Mouse (Mus musculus): ENCODE results near the gene Scnn1g. TPM values are rescaled to one million over a fixed set of nuclear protein-coding genes. Genes with fewer than 3 reads are reported as not detected.
A peak's percentile ranks its signal among the peaks of the same experiment; 100 is the strongest.

Scnn1g gene
- 0.17 and 0.18 TPM in 2 replicates for polyA plus RNA-seq (2015; fragmentation: Nextera tagmentation; extraction: Ambion mirVana)

DNA sequence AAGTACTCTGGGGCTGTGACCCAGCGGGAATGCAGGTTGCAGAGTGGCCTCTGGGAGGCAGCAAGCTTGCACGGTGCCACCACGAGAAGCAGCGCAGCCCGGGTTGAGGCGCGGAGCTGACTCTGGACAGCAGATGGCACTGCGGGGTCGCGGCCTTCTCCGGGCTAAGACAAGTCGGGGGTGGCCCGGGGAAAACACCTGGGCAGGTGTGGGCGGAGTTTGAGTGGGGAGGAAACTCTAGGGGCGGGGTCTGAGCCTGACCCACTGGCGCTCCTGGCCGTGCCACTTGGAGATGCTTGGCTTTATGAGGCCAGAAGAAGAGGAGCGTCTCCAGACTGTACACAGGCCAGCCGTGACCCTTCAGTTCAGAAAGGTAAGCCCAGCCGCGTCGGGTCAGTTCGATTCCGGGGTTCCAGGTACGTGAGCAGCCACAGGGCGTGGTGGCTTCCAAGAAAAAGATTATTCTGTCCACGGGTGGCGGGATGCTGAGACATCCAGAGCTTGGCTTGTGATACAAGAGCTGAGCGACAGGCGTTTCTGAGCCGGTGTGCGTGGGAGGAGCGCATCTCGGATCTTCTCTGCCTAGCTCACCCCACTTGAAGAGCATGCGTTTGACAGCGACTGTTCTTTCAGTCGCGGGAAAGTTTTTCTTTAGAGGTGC, at the start of gene Scnn1g:
TSS of gene Scnn1g (plus strand) at position 309 of the 661 bp plus-strand sequence.
- peak within 1 kb of the TSS; percentile 28 for H3K4me3 ChIP-seq
- no peak within 1 kb of the TSS for H3K9ac ChIP-seq
- WGBS, result 1% methylated on average over 38 of the region's 38 CpGs
- no peaks in the 10 kb centered on the region for H3K9me3 ChIP-seq
- 0 out of 2 replicates have a peak, but pooled peaks cover 8% of the 10 kb centered on the region for H3K4me1 ChIP-seq
- peak within 1 kb of the TSS; percentile 56 for H3K4me2 ChIP-seq (replicated peaks)
- no peaks in the 10 kb centered on the region for H3K36me3 ChIP-seq
- no peak within 1 kb of the TSS for H3K27ac ChIP-seq
- H3K27me3 ChIP-seq, result peaks cover 58% of the 10 kb centered on the region
- ATAC-seq (ENCODE audit: low FRiP score, low read depth), result peak; percentile 85

DNA sequence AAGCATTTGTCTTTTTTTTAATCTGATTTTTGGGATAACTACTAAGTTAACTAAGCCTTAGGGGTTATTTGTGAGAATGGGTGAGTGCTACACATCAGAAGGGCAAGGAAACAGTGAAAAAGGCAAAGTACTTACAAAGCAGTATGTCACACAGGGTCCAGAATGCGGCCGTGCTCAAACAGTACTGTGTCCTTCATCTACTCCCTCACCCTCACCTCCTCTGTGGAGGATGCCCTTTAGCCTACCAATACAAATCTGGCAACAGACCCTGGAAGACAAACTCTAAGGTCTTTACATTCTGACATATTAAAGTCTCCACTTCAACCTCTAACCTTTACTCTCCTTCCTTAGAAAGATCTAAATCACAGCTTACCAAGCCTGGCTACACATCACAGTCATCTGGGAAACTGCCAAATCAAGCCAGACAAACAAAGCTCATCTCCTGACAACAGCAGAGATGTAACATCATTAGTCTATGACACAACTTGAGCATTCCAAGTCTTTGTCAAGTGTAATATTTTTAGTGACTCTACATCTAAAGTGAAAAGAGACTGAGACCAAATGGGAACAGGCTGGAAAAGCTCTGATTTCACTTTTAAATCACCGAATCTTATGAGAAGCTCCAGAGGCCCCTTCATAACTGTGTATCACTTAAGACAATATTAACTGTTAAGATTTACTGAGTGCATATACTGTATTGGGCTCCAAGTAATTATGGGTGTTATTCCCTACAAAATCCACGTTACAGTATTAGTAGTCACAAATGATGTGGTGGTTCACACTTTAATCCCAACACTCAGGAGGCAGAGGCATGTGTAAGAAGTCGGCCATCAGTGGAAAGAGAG, 48.9 kb upstream of the Scnn1g start:
- ATAC-seq (ENCODE audit: low FRiP score, low read depth), result no peak
- WGBS, result 90% methylated on average over 5 of the region's 5 CpGs
- Histone ChIP-seq H3K27ac (no peak overlapping the region), H3K36me3 (no peaks in the 10 kb centered on the region), H3K27me3 (no peaks in the 10 kb centered on the region), H3K4me1 (no peaks in the 10 kb centered on the region), H3K4me2 (replicated peaks) (no peak overlapping the region), H3K9me3 (no peaks in the 10 kb centered on the region), H3K4me3 (no peak overlapping the region), H3K9ac (no peak overlapping the region)

DNA sequence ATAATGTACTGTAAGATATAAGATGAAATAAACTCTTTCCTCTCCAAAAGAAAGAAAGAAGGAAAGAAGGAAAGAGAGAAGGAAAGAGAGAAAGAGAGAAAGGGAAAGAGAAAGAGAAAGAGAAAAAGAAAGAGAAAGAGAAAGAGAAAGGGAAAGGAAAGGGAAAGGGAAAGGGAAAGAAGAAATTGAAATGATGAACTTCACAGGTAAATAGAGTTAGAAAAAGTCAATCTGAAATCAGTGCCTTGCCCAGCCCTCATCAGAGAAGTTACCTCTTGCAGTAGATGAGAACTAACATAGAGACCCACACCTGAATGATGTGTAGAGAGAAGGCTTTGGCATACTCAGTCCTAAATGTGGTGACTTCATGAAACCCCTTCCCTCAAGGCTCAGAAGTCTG, 44.9 kb upstream of the Scnn1g start:
- Histone ChIP-seq H3K4me3 (no peak overlapping the region), H3K36me3 (no peaks in the 10 kb centered on the region), H3K4me2 (replicated peaks) (no peak overlapping the region), H3K27me3 (no peaks in the 10 kb centered on the region), H3K9ac (no peak overlapping the region), H3K9me3 (no peaks in the 10 kb centered on the region), H3K4me1 (peaks cover 13% of the 10 kb centered on the region), H3K27ac (no peak overlapping the region)
- ATAC-seq (ENCODE audit: low FRiP score, low read depth), result no peak

DNA sequence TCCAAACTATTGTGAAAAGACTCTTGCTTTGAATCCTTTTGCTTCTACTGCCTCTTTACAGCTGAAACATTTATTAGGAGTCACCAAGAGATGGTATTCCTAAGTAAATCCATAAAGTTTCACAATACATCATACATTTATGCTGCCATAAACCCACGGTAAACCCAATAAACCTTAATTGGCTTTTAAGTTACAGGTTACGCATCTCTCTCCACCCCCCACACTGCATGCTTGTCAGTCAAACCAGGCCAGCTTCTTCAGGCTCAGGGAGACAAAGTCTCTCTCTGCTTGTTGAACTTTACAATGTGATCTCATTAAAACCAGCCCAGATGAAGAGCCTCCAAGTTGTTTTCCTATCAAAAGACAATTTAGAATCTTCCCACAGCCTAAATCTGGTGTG, 42.5 kb upstream of the Scnn1g start:
- no peaks in the 10 kb centered on the region for H3K36me3 ChIP-seq

DNA sequence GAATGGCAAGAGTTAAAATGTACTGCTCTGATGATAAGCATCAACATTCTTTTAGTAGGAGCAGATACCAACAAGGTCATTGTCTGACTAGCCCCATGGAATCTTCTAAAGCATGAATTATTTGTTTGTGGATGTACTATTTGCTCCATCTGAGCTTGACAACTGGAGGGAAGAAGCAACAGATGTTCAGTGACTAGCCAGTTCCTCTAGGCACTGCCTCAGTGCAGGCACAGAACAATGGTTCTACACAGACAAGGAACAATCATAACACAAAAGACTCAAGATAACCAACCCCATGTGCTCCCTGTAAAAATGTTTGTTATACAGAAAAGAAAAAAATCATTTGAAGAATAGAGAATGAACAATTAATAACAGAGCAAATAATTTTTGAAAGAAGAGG, 37.1 kb upstream of the Scnn1g start:
- H3K27me3 ChIP-seq, result no peaks in the 10 kb centered on the region
- H3K36me3 ChIP-seq, result peaks cover 6% of the 10 kb centered on the region
- H3K4me2 ChIP-seq (replicated peaks), result no peak overlapping the region
- H3K27ac ChIP-seq, result no peak overlapping the region
- no peaks in the 10 kb centered on the region for H3K9me3 ChIP-seq
- H3K9ac ChIP-seq, result no peak overlapping the region
- H3K4me3 ChIP-seq, result no peak overlapping the region
- peaks cover 11% of the 10 kb centered on the region for H3K4me1 ChIP-seq
- no peak for ATAC-seq (ENCODE audit: low FRiP score, low read depth)

More for the DNA sequence above, 42.5 kb upstream of the Scnn1g start:
- Histone ChIP-seq H3K9ac (no peak overlapping the region), H3K27me3 (no peaks in the 10 kb centered on the region), H3K4me2 (replicated peaks) (no peak overlapping the region), H3K9me3 (no peaks in the 10 kb centered on the region), H3K27ac (no peak overlapping the region), H3K4me1 (peaks cover 13% of the 10 kb centered on the region), H3K4me3 (no peak overlapping the region)
- no peak for ATAC-seq (ENCODE audit: low FRiP score, low read depth)
- 33% methylated on average over 2 of the region's 2 CpGs for whole genome bisulfite sequencing

DNA sequence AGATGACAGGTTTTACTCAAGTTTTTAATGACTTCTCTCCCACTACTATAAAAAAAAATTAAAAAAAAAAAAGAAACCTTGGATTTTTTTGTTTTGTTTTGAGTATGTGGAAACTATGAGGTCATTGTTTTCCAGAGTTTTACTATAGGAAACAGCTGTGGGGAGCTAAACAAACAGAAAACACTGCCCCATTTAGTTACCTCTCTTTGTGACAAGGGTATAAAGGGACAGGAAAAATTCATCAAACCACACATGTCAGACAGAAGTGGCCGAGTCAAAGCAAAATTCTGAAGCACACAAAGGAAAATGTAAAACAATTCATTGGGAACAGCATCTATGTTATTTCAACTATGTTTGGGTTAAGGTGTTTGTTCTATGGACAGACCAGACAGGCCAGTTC, 36.7 kb upstream of the Scnn1g start:
- Histone ChIP-seq H3K4me3 (no peak overlapping the region), H3K9ac (no peak overlapping the region), H3K27ac (no peak overlapping the region), H3K4me2 (replicated peaks) (no peak overlapping the region), H3K9me3 (no peaks in the 10 kb centered on the region), H3K4me1 (peaks cover 10% of the 10 kb centered on the region), H3K36me3 (peaks cover 10% of the 10 kb centered on the region), H3K27me3 (no peaks in the 10 kb centered on the region)
- no peak for ATAC-seq (ENCODE audit: low FRiP score, low read depth)
- WGBS, result 59% methylated on average over 1 of the region's 1 CpGs

DNA sequence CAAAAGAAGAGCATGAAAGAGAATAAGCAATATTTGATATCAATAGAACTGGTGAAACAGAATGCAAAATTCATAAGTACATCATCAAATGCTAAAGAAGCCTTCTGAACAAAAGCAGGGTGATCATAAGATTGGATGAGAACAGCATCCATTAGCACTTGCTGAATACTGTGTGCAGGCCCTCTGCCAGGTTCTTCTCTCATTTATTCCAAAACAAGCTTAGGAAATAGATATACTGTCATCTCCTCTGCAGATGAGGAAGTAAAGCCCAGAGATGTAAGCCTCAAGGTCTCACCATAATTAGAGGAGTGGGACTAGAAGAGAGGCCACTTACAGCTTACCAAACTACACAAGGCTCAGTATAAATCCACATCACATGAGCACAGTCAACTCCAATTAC, 35.1 kb upstream of the Scnn1g start:
- no peak for ATAC-seq (ENCODE audit: low FRiP score, low read depth)
- Histone ChIP-seq H3K4me3 (no peak overlapping the region), H3K4me2 (replicated peaks) (no peak overlapping the region)

DNA sequence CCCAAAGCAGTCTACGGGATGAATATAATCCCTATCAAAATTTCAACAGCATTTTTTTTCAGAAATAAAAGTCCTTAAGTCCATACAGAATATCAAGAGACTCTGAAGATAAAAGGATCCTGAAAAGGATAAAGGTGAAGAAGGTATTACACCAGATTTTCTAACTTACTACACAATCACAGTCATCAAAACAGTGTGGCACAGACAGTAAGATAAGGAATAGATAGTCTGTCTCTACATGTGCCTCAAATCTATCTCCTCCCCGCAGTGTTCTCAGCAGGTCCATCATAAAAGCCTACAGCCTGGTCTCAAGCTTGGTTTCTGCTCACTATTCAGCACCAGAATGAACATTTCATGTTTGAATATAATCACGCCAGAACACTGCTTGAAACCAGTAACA, 33.8 kb upstream of the Scnn1g start:
- Histone ChIP-seq H3K4me2 (replicated peaks) (no peak overlapping the region), H3K27ac (no peak overlapping the region), H3K4me1 (peaks cover 30% of the 10 kb centered on the region), H3K27me3 (no peaks in the 10 kb centered on the region), H3K9me3 (no peaks in the 10 kb centered on the region), H3K4me3 (no peak overlapping the region), H3K9ac (no peak overlapping the region), H3K36me3 (peaks cover 23% of the 10 kb centered on the region)
- 88% methylated on average over 3 of the region's 3 CpGs for WGBS
- no peak for ATAC-seq (ENCODE audit: low FRiP score, low read depth)

More for the DNA sequence above, 35.1 kb upstream of the Scnn1g start:
- Histone ChIP-seq H3K9ac (no peak overlapping the region), H3K36me3 (peaks cover 23% of the 10 kb centered on the region), H3K4me1 (peaks cover 18% of the 10 kb centered on the region), H3K27me3 (no peaks in the 10 kb centered on the region), H3K27ac (no peak overlapping the region), H3K9me3 (no peaks in the 10 kb centered on the region)

DNA sequence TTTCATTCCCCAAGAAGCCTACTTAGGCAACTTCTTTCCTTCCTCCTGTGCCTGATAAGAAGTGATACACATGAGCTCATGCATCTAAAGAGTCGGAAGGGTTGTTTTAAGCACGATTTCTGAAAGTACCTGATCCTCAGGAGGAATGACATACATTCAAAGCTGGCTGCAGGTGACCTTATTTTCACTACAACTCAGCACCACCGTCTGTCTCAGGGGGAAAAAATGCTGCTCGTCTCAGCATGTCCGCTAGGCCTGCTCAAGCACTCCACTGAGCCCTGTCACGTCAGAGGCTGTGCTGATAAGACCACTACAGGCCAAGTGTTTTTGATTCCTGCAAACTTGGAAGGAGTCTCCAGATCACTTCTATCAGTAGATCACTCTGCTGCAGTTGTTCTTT, 32.3 kb upstream of the Scnn1g start:
- Histone ChIP-seq H3K9me3 (no peaks in the 10 kb centered on the region), H3K27ac (no peak overlapping the region), H3K9ac (no peak overlapping the region), H3K4me1 (peaks cover 40% of the 10 kb centered on the region), H3K36me3 (peaks cover 23% of the 10 kb centered on the region), H3K27me3 (no peaks in the 10 kb centered on the region), H3K4me2 (replicated peaks) (no peak overlapping the region), H3K4me3 (no peak overlapping the region)
- WGBS, result 66% methylated on average over 6 of the region's 6 CpGs
- ATAC-seq (ENCODE audit: low FRiP score, low read depth), result no peak

DNA sequence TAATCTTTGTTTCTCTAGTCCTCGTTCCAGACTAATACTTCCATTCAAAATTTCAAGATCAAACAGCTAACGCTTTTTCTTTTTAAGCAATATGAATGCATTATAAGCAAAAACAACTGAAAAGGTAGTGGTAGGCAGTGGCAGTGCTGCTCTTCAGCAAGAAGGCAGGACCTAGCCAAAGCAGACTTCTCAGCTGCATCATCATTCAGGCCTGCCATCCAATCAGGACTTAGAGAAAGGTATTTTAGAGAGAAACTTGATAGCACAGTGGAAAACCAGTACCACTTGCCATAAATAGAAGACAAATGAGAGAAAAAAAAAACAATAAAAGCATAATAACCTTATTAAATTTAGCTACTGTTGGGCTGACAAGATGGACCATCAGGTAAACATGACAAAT, 29.2 kb upstream of the Scnn1g start:
- H3K9me3 ChIP-seq, result no peaks in the 10 kb centered on the region
- peaks cover 10% of the 10 kb centered on the region; the same call in 1 of the 2 replicates for H3K27me3 ChIP-seq
- ATAC-seq (ENCODE audit: low FRiP score, low read depth), result no peak
- peaks cover 23% of the 10 kb centered on the region for H3K36me3 ChIP-seq
- H3K27ac ChIP-seq, result no peak overlapping the region
- H3K4me3 ChIP-seq, result no peak overlapping the region
- H3K4me1 ChIP-seq, result peaks cover 30% of the 10 kb centered on the region
- peak overlapping the region; percentile 97 for H3K4me2 ChIP-seq (replicated peaks)
- WGBS, result 83% methylated on average over 2 of the region's 2 CpGs
- no peak overlapping the region for H3K9ac ChIP-seq

DNA sequence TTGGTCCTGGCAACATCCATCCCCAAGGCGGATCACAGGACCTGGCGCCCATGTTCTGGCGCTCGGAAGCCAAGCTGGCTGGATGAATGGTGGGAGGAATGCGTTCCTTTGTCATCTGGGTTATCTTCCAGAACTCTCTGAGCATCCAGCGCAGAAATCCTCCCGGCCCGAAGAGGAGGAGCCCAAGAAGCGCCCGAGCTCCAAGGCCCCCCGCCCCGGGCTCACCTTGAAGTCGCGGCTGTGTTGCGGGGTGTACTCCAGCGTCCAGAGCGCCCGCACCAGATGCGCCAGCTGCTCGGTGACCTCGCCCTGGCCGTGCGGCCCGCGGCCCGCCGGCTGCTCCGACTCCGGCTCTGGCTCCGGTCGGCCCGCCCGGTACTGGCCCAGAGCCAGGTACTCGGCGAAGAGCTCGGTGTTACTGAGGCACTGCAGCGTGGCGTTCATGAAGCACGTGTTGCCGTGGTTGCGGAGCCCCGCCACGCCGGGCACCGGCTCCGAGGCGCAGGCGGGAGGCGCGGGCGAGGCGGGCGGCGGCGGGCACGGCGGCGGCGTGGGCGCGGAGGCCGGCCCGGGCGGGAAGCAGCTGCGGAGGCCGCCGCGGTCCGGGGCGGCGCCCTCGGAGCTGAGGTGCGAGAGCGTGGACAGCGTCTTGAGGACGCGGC, 27.7 kb upstream of the Scnn1g start:
- H3K4me2 ChIP-seq (replicated peaks), result peak overlapping the region; percentile 97
- peaks cover 10% of the 10 kb centered on the region; the same call in 1 of the 2 replicates for H3K27me3 ChIP-seq
- peaks cover 23% of the 10 kb centered on the region for H3K36me3 ChIP-seq
- peak overlapping the region; percentile 61; the same call in 1 of the 2 replicates for H3K27ac ChIP-seq
- peak overlapping the region; percentile 76 for H3K9ac ChIP-seq
- peak overlapping the region; percentile 67 for H3K4me3 ChIP-seq
- under 1% methylated on average over 71 of the region's 77 CpGs for WGBS
- peak; percentile 5 for ATAC-seq (ENCODE audit: low FRiP score, low read depth)
- H3K9me3 ChIP-seq, result no peaks in the 10 kb centered on the region
- peaks cover 30% of the 10 kb centered on the region for H3K4me1 ChIP-seq

DNA sequence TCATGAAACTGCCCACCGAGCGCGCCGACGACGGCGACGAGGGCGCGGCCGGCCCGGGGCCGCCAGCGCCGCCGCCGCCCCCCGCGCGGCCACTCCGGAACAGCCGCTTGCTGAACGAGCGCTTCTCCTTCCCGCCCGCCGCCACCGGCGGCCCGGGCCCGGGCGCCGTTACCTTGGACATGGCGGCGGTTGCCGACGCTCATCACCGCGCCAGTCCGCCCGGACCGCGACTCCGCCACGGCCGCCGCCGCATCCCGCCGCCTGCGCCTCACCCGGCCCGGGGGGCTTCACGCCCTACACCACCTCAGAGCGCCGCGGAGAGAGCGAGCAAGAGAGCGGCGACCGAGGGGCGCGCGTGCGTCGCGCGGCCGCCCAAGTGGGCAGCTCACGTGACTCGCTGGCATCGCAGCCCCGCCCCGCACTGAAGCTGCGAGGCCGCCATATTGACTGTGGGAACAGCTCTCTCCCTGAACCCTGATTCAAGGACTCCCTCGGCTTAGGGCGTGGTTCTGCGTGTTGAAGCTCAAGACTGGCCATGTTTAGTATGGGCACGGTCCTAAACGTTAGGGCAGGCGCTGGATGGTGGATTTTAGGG, 27.1 kb upstream of the Scnn1g start, which contains the start of gene Usp31:
TSS of gene Usp31 (minus strand) at position 181 of the 595 bp plus-strand sequence.
- peak; percentile 99 for ATAC-seq (ENCODE audit: low FRiP score, low read depth)
- Histone ChIP-seq H3K9ac (peak within 1 kb of the TSS; percentile 76), H3K36me3 (peaks cover 17% of the 10 kb centered on the region), H3K4me1 (peaks cover 30% of the 10 kb centered on the region), H3K4me3 (peak within 1 kb of the TSS; percentile 67), H3K4me2 (replicated peaks) (peak within 1 kb of the TSS; percentile 97), H3K27me3 (peaks cover 10% of the 10 kb centered on the region; the same call in 1 of the 2 replicates), H3K9me3 (no peaks in the 10 kb centered on the region), H3K27ac (peak within 1 kb of the TSS; percentile 61; the same call in 1 of the 2 replicates)
- WGBS, result under 1% methylated on average over 59 of the region's 82 CpGs
